Mouse (Mus musculus): ENCODE data around the gene Tex52. TPM values are rescaled to one million over a fixed set of nuclear protein-coding genes. Genes with fewer than 3 reads are reported as not detected.

Gene Tex52
- total RNA-seq (2015; ENCODE audit: low replicate concordance) (not detected in 2 replicates), total RNA-seq (2017; ENCODE audit: low replicate concordance) (1.9 and 6.4 TPM in 2 replicates)

GRCm38 (mm10) chr6:128375192-128375591 is at the start of gene Tex52, which contains the start of gene Gm44596:
TSS of gene Tex52 (plus strand) at chr6:128375456.
TSS of gene Gm44596 (plus strand) at chr6:128375503.
- ATAC-seq (replicated peaks; ENCODE audit: low FRiP score, poor library complexity, severe bottlenecking) = no peak

DNA sequence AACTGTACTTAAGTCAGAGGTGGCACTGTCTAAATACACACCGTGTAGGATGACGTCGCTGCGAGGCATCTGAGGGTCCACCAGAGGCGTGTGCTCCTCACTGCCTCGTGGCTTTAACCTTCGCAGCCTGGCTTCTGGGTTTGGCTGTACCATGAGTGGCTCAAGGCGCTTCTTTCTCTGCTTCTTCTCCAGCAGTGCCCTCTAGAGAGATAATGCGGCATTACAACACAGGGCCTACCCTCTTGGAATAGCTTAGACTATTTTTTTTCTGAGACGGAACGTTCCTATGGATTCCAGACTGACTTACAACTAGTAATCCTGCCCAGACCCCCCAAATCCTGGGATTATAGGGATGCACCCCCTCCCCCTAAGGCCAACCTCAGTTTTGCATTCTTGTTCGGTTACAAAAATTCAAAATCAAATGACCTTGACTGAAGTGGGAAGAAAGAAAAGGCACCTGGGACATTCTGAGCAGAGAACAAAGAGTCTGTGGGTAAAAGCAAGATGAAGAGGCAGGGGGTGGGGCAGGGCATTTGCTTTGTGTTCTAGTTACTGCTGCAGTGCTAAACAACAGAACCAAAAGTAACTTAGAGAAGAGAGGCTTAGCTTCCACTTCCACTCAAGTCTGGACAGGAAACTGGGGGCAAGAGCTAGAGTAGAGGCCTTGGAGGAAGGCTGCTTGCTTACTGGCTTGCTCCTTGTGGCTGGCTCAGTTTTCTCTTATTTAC is 40.7 kb upstream of the Tex52 start:
- no peak for ATAC-seq (replicated peaks; ENCODE audit: low FRiP score, poor library complexity, severe bottlenecking)

DNA sequence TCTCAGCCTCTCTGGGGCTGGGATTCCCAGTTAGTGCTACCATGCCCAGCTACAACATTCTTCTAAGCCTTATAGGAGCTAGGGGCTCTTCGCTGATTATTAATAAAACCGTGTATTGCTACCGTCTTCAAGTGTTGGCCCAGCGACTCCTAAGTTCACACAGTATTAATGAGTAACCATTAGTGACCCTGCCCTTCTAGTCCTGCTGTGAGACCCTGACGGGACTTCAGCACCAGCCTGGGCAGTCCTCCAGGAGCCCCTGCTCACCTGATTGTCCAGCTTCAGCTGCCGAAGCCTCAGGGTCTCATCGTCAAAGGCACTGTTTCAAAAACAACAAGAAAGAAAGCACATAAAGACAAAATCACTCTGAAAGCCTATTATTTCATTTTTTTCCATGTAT is 37.8 kb upstream of the Tex52 start:
- ATAC-seq (replicated peaks; ENCODE audit: low FRiP score, poor library complexity, severe bottlenecking) = no peak

- ATAC-seq (replicated peaks; ENCODE audit: low FRiP score, poor library complexity, severe bottlenecking) = no peak
Measured at GRCm38 (mm10) chr6:128338876-128339275, 36.4 kb upstream of the Tex52 start.

GRCm38 (mm10) chr6:128341956-128342723 is 33.1 kb upstream of the Tex52 start:
- no peak for ATAC-seq (replicated peaks; ENCODE audit: low FRiP score, poor library complexity, severe bottlenecking)

GRCm38 (mm10) chr6:128345623-128346022 is 29.6 kb upstream of the Tex52 start:
- ATAC-seq (replicated peaks; ENCODE audit: low FRiP score, poor library complexity, severe bottlenecking) = no peak

GRCm38 (mm10) chr6:128346782-128347181 is 28.5 kb upstream of the Tex52 start:
- ATAC-seq (replicated peaks; ENCODE audit: low FRiP score, poor library complexity, severe bottlenecking) = no peak

DNA sequence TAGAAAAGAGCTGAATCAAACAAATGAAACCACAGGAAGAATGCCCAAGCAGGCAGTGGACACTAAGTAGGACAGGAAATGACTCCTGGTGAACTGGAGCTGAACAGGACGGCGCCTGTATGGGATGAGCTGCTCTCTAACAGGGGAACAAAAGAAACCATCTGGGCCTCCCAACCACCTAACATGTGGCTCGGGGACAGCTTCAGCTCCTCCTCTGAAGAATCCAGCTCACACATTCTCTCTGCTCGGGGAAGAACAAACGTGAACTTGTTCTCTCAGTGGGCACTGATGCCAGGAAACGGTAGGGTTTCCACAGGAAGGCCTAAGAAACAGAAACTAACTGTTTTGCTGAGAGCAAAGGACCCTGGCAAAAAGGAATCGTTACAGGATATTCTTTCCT is 25.5 kb upstream of the Tex52 start:
- no peak for ATAC-seq (replicated peaks; ENCODE audit: low FRiP score, poor library complexity, severe bottlenecking)

- ATAC-seq (replicated peaks; ENCODE audit: low FRiP score, poor library complexity, severe bottlenecking) = no peak
Measured at GRCm38 (mm10) chr6:128354140-128354539, 21.1 kb upstream of the Tex52 start.

GRCm38 (mm10) chr6:128355201-128355681 is 20.0 kb upstream of the Tex52 start:
- no peak for ATAC-seq (replicated peaks; ENCODE audit: low FRiP score, poor library complexity, severe bottlenecking)

DNA sequence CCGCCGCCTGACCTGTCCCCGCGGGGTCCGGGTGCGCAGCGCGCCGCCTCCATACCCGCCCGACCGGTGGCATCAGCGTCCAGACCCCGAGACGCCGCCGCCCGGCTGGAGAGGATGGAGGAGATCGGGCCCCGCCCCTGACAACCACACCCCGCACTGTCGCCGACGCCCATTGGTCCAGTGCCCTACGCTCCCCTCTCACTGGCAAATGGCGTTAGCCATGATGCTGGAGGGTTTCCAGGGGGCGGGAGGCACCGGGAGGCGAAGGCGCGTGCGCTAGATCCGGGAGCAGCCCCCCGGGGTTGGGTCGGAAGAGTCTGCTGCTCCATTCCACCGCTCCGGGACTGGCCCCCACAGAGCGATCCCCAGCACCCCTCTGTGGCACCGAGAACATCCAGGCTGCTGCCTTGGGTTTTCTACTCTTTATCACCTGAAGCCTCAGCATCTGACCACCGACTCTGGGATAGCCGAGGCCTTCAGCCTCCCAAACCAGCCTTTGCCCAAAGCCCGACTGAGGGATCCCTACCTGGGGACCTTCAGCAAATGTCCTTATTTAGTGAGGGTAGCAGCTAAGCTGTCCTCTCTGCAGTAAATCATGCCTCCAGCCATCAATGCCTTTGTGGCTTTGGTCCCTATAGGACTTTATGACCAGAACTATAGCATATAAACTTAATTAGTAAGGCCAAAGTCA is 19.4 kb upstream of the Tex52 start, which contains the start of gene Tulp3:
Tulp3 (minus strand) TSS at position 126 of the 691 bp plus-strand sequence.
- ATAC-seq (replicated peaks; ENCODE audit: low FRiP score, poor library complexity, severe bottlenecking) = peak; percentile 99

DNA sequence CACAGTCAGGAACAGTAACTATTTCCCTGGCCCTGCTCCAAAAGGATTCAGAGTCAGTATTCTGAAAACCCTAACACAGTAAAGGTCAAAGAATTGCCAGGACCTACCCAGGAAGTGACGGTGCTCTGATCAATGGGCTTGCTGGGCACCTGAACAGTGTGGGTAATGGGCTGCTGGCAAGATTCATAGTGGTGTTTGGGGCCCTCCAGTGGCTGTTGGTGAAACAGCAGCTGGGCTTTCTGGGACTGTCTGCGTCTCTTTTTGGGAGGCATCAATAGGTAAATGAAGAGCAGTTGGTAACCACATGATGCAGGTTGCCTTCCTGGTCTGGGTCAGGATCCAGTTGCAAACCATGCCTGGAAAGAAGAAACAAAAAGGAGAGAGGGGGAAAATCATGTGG is 16.3 kb upstream of the Tex52 start:
- no peak for ATAC-seq (replicated peaks; ENCODE audit: low FRiP score, poor library complexity, severe bottlenecking)

DNA sequence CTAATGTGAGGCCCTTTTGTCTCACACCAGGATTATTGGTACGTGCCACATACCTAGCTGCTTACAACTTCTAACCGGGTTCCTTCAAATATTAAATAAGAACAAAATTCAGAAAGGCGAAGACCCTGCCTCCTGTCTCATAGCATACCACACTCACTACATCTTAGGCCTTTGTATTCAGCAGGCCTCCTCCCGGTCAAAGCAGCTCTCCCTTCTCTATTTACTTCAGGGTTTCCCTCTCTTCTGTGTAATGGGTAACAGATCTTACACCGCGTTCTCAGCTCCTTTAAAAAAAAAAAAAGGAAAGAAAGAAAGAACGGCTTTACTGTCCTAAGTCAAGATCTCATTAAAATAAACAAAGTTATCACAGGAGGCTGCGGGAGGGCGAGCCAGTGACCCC is 13.4 kb upstream of the Tex52 start:
- ATAC-seq (replicated peaks; ENCODE audit: low FRiP score, poor library complexity, severe bottlenecking) = peak; percentile 28; the same call in 1 of the 2 replicates

GRCm38 (mm10) chr6:128362381-128363006 is 12.8 kb upstream of the Tex52 start, which contains the start of the genes Rhno1 and Foxm1:
TSS of gene Rhno1 (minus strand) at chr6:128362911.
TSS of gene Foxm1 (plus strand) at chr6:128362967.
- peak; percentile 83 for ATAC-seq (replicated peaks; ENCODE audit: low FRiP score, poor library complexity, severe bottlenecking)

GRCm38 (mm10) chr6:128363007-128363825 is 12.0 kb upstream of the Tex52 start:
- ATAC-seq (replicated peaks; ENCODE audit: low FRiP score, poor library complexity, severe bottlenecking) = peak; percentile 43

DNA sequence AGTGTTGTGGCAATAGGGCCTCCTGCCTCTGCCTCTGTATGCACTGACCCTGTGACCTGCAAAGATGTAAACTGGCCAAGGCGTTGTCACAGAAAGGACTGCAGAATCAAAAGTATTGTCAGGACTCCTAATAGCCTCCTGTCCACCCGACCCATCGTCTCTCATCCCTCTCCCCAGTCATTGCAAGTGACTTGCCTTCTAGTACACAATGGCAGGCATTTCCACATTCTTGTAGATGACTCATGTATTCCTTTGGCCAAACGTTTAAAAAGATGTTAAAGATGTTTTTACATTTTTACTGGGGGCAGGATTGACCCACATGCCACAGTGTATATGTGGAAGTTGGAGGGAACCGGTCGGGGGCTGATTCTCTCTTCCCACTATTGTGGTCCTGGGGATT is 10.5 kb upstream of the Tex52 start:
- no peak for ATAC-seq (replicated peaks; ENCODE audit: low FRiP score, poor library complexity, severe bottlenecking)

- ATAC-seq (replicated peaks; ENCODE audit: low FRiP score, poor library complexity, severe bottlenecking) = no peak
Measured at GRCm38 (mm10) chr6:128366466-128366865, 8.8 kb upstream of the Tex52 start.

DNA sequence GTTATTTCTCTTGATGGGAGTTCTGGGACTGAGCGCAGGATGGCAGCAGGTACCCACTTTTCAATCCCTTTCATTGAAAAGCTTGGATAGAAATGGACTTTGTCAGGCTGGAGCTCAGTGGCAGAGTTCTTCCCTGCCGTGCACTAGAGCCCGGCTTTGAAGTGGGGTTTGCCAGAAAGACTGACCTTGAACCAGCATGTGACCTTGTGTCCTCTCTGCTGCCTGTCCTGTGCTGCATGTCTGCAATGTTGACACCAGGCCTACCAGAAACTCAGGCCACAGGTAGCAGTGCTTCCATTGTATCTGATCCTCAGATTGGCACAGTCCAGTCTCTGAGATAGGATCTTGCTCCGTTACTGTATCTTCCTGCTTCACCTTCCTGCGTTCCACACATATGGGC is 5.2 kb upstream of the Tex52 start:
- no peak for ATAC-seq (replicated peaks; ENCODE audit: low FRiP score, poor library complexity, severe bottlenecking)
